Mouse (Mus musculus) liver, adult 2 months (tissue): ENCODE results near the gene Mgarp.

Experiments used
- CTCF ChIP-seq: fragments of 200-500 bp; IDR thresholded peaks from 2 replicates; pipeline ENCODE4 v1.5.1; 2011; ENCODE audit warnings: low read depth, low read length, control low read depth
- POLR2A ChIP-seq: fragments of 200-500 bp; IDR thresholded peaks from 2 replicates; pipeline ENCODE4 v1.6.1; 2011; ENCODE audit warnings: low read length, control low read depth; ENCODE audit not compliant: insufficient read depth; ENCODE audit errors: extremely low read depth

- TF ChIP-seq POLR2A (no peak), CTCF (no peak)
Observed at GRCm38 (mm10) chr3:51402628-51403027, 6.1 kb upstream of the Mgarp start.
